Mouse (Mus musculus): ENCODE measurements at regions not wholly inside any gene's neighbourhood (a gene's known extent, or its start where the extent isn't known, plus 50 kb on each side); places are given as distances from the start of the nearest gene placed in this dataset.

DNA sequence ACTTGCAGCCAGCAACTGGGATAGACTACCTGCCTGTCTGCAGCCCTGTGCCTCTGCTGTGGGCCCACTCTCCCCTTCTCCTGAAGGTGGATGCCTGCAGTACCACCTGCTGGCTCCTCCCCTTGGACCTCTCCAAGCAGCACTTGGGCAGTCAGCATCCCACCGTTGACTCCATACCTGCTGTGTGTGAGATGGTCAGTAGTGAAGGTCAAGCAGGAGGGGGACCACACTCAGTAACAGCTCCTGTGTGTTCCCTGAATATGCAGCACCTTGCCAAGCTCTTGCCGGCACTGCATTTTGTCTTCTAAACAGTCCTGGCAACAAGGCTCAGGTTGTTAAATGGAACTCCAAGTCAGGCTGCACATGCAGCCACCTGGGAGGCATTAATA lies 71.6 kb upstream of the Sesn3 start:
- Histone ChIP-seq H3K9ac (replicated peaks; ENCODE audit: low read depth) (no peak overlapping the region), H3K4me3 (ENCODE audit: low read depth, low read length) (no peak overlapping the region), H3K9me3 (ENCODE audit: low read length) (no peaks in the 10 kb centered on the region), H3K4me2 (replicated peaks; ENCODE audit: low read depth, low read length) (no peak overlapping the region), H3K27me3 (replicated peaks; ENCODE audit: insufficient read depth, low read length) (no peaks in the 10 kb centered on the region), H3K4me1 (ENCODE audit: insufficient read depth, low read depth, low read length) (peaks cover 15% of the 10 kb centered on the region; the same call in 1 of the 2 replicates), H3K36me3 (ENCODE audit: insufficient read depth, low read length) (no peaks in the 10 kb centered on the region), H3K27ac (ENCODE audit: low read length) (no peak overlapping the region)
- 41% methylated on average over 2 of the region's 2 CpGs for WGBS
- TF ChIP-seq EP300 (IDR thresholded peaks at IDR 0.05): no peak
- TF ChIP-seq CTCF (IDR thresholded peaks at IDR 0.05): no peak
- ATAC-seq: no peak
- no peak for DNase-seq (ENCODE audit: low spot score)

DNA sequence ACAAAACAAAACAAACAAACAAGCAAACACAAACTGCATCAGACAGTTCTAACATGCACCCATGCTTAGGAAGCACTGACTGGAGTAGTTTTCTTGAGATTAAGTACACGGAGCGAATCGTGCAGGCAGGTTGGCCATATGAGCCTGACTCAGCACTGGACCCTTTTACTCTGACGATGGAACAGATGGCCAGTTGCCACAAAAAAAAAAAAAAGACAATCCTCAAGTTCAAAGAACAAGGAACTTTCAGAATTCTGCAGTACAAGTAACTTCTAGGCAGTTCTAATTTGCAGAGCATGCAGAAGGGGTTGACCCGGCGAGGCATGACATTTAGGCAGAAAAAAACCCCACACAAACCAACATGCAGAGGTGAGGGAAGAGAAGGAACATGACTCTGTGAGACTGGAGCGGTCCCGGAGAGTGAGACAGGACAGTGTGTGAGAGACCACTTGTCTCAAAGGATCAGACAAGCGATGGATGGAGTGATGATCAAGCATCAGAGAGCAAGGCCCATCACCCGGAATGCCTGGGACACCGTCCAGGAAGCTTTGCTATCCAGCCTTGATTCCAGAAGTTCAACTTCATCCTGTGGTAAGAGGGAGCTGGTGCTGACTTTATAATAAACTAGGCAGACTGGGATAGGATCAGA lies 71.0 kb upstream of the Sesn3 start:
- ATAC-seq (no peak), DNase-seq (ENCODE audit: low spot score) (peak; percentile 26)
- Histone ChIP-seq H3K36me3 (ENCODE audit: insufficient read depth, low read length) (no peaks in the 10 kb centered on the region), H3K9me3 (ENCODE audit: low read length) (no peaks in the 10 kb centered on the region), H3K4me3 (ENCODE audit: low read depth, low read length) (no peak overlapping the region), H3K9ac (replicated peaks; ENCODE audit: low read depth) (no peak overlapping the region), H3K27ac (ENCODE audit: low read length) (no peak overlapping the region), H3K4me2 (replicated peaks; ENCODE audit: low read depth, low read length) (no peak overlapping the region), H3K4me1 (ENCODE audit: insufficient read depth, low read depth, low read length) (peaks cover 15% of the 10 kb centered on the region; the same call in 1 of the 2 replicates), H3K27me3 (replicated peaks; ENCODE audit: insufficient read depth, low read length) (no peaks in the 10 kb centered on the region)
- no peak for TF ChIP-seq CTCF (IDR thresholded peaks at IDR 0.05)
- TF ChIP-seq EP300 (IDR thresholded peaks at IDR 0.05): no peak
- WGBS: 49% methylated on average over 11 of the region's 11 CpGs

DNA sequence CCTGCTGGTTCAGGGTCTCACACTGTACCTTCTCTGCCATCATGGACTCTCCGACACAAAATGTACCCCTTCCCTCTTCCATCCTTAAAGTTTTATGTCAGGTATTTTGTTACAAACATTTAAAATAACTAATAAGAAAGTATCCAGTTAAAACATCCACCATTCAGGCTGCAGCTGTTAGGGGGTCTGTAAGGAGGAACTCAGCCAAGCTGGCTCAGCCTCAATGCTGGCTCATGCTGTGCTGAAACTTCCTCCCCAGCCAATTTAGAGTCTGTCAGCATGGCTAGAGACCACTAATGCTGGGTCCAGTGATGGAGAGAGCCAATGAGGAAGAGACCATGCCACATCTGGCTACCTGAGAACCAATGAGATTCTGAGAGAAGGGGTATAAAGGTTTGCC lies 70.0 kb upstream of the Sesn3 start:
- no peaks in the 10 kb centered on the region for H3K27me3 ChIP-seq (replicated peaks; ENCODE audit: insufficient read depth, low read length)
- WGBS: 96% methylated on average over 1 of the region's 1 CpGs
- H3K4me2 ChIP-seq (replicated peaks; ENCODE audit: low read depth, low read length): no peak overlapping the region
- H3K4me3 ChIP-seq (ENCODE audit: low read depth, low read length): no peak overlapping the region
- TF ChIP-seq CTCF (IDR thresholded peaks at IDR 0.05) (no peak), EP300 (IDR thresholded peaks at IDR 0.05) (no peak)
- H3K9ac ChIP-seq (replicated peaks; ENCODE audit: low read depth): no peak overlapping the region
- ATAC-seq (no peak), DNase-seq (ENCODE audit: low spot score) (no peak)
- H3K9me3 ChIP-seq (ENCODE audit: low read length): no peaks in the 10 kb centered on the region
- H3K36me3 ChIP-seq (ENCODE audit: insufficient read depth, low read length): no peaks in the 10 kb centered on the region
- no peak overlapping the region for H3K27ac ChIP-seq (ENCODE audit: low read length)
- peaks cover 15% of the 10 kb centered on the region; the same call in 1 of the 2 replicates for H3K4me1 ChIP-seq (ENCODE audit: insufficient read depth, low read depth, low read length)

DNA sequence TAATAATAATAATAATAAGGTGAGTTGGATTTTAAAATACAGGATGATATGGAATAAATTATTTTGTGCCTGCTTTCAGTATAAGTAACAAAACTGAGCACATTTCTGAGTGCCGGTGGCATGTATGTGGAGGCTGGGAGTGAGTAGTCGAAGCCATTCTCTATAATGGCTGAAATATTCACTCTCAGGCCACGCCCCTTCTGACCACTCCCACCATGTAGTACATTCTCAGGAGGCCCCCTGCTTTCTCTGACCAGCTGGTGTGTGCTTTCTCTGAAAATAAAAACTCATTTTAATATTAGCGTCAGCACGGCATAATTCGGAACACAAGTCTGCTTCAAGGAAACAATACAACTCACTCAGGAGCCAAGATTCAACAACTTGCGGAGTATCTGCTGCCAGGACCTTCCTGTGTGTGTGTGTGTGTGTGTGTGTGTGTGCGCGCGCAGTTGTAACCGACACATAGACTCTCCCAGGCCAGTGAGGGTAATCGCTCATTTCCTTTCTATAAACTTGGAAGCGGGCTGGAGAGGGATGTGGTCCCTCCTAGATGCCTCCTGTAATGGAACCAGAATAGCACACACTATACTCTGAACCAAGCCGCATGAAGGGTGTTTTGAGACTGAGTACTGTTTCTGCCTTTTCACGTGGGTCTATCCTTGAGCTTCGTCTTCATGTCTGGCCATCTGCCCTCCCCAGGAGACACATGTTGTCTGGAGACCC lies 67.9 kb upstream of the Sesn3 start:
- DNase-seq (ENCODE audit: low spot score) (peak; percentile 55), ATAC-seq (peak; percentile 80)
- WGBS: 58% methylated on average over 16 of the region's 16 CpGs
- H3K4me3 ChIP-seq (ENCODE audit: low read depth, low read length): no peak overlapping the region
- no peak overlapping the region for H3K9ac ChIP-seq (replicated peaks; ENCODE audit: low read depth)
- no peak overlapping the region for H3K4me2 ChIP-seq (replicated peaks; ENCODE audit: low read depth, low read length)
- no peaks in the 10 kb centered on the region for H3K36me3 ChIP-seq (ENCODE audit: insufficient read depth, low read length)
- H3K27ac ChIP-seq (ENCODE audit: low read length): 0 out of 2 replicates have a peak overlapping the region, but pooled peaks have one; percentile 20
- H3K9me3 ChIP-seq (ENCODE audit: low read length): no peaks in the 10 kb centered on the region
- H3K4me1 ChIP-seq (ENCODE audit: insufficient read depth, low read depth, low read length): peaks cover 9% of the 10 kb centered on the region; the same call in 1 of the 2 replicates
- 0 out of 2 replicates have a peak, but pooled peaks have one; percentile 18 for TF ChIP-seq EP300 (IDR thresholded peaks at IDR 0.05)
- no peak for TF ChIP-seq CTCF (IDR thresholded peaks at IDR 0.05)
- no peaks in the 10 kb centered on the region for H3K27me3 ChIP-seq (replicated peaks; ENCODE audit: insufficient read depth, low read length)

DNA sequence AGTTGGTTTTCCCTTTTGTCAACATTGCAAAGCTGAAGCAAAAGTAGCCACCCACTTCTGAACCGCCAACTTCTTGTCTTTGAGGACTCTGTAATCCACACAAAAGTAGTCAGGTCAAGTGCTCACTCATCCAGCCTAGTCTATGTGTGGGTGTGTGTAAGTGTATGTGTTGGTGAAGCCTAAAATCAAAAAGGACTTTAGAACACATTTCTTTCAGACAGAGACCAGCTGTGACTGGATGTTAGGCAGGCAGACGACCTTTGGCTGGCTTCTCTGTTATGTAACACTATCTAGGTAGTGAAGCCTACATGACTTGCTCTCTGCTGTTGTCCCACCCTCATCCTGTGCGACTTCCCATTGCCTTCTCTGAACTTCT lies 67.3 kb upstream of the Sesn3 start:
- Histone ChIP-seq H3K27me3 (replicated peaks; ENCODE audit: insufficient read depth, low read length) (no peaks in the 10 kb centered on the region), H3K36me3 (ENCODE audit: insufficient read depth, low read length) (no peaks in the 10 kb centered on the region), H3K4me3 (ENCODE audit: low read depth, low read length) (no peak overlapping the region), H3K4me2 (replicated peaks; ENCODE audit: low read depth, low read length) (no peak overlapping the region), H3K9me3 (ENCODE audit: low read length) (no peaks in the 10 kb centered on the region), H3K9ac (replicated peaks; ENCODE audit: low read depth) (no peak overlapping the region), H3K27ac (ENCODE audit: low read length) (0 out of 2 replicates have a peak overlapping the region, but pooled peaks have one; percentile 20), H3K4me1 (ENCODE audit: insufficient read depth, low read depth, low read length) (peaks cover 9% of the 10 kb centered on the region; the same call in 1 of the 2 replicates)
- DNase-seq (ENCODE audit: low spot score) (peak; percentile 55), ATAC-seq (peak; percentile 71)
- TF ChIP-seq EP300 (IDR thresholded peaks at IDR 0.05) (no peak), CTCF (IDR thresholded peaks at IDR 0.05) (no peak)
- WGBS: 31% methylated on average over 3 of the region's 3 CpGs

DNA sequence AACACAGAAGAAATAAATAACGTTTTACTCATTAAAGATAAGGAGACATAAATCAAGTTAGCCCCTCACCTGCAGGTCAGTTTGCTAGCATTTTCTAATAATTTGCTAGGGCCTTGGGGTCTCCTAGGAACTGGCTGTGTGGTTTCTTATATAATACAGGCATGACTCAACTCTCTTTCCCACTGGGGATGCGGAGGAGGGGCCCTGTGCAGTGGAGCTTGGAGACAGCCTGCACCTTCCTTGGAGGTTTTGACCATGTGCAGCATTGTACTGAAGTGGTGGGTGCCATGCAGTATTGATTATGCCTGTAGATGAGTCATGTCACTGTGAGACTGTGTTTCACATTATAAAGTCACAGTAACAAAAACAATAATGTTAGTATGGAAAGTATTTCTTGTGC lies 61.6 kb upstream of the Sesn3 start:
- no peak for DNase-seq (ENCODE audit: low spot score)
- no peaks in the 10 kb centered on the region for H3K27me3 ChIP-seq (replicated peaks; ENCODE audit: insufficient read depth, low read length)
- no peak overlapping the region for H3K4me3 ChIP-seq (ENCODE audit: low read depth, low read length)
- no peaks in the 10 kb centered on the region for H3K36me3 ChIP-seq (ENCODE audit: insufficient read depth, low read length)
- no peak overlapping the region for H3K27ac ChIP-seq (ENCODE audit: low read length)
- H3K4me2 ChIP-seq (replicated peaks; ENCODE audit: low read depth, low read length): no peak overlapping the region
- no peak for ATAC-seq
- no peaks in the 10 kb centered on the region for H3K9me3 ChIP-seq (ENCODE audit: low read length)
- no peak overlapping the region for H3K9ac ChIP-seq (replicated peaks; ENCODE audit: low read depth)
- H3K4me1 ChIP-seq (ENCODE audit: insufficient read depth, low read depth, low read length): no peaks in the 10 kb centered on the region; the same call in 1 of the 2 replicates
- WGBS: 71% methylated on average over 2 of the region's 2 CpGs
- TF ChIP-seq CTCF (IDR thresholded peaks at IDR 0.05): no peak
- no peak for TF ChIP-seq EP300 (IDR thresholded peaks at IDR 0.05)
